Mouse (Mus musculus) cerebellum, adult 18-20 months (tissue): ENCODE measurements at regions not wholly inside any gene's neighbourhood (a gene's known extent, or its start where the extent isn't known, plus 50 kb on each side); places are given as distances from the start of the nearest gene placed in this dataset.
A peak's percentile ranks its signal among the peaks of the same experiment; 100 is the strongest.

ENCODE experiments used
- DNase-seq, 2 experiments: peaks; one replicate each; pipeline ENCODE4 v3.0.0; 2021

- no peak for DNase-seq
These were observed 223.5 kb downstream of the Opa1 start for GRCm38 (mm10) chr16:29802603-29803002.

GRCm38 (mm10) chr16:29807859-29808258 is 228.7 kb downstream of the Opa1 start:
- no peak for DNase-seq

GRCm38 (mm10) chr16:29808851-29809250 is 229.7 kb downstream of the Opa1 start:
- no peak for DNase-seq

GRCm38 (mm10) chr16:29813411-29814038 is 234.4 kb downstream of the Opa1 start:
- DNase-seq = peak in 1 of 2 experiments; percentile 28

- DNase-seq = peak; percentile 65 to 69
These were observed 234.9 kb downstream of the Opa1 start for GRCm38 (mm10) chr16:29814039-29814438.

GRCm38 (mm10) chr16:29814655-29815054 is 235.5 kb downstream of the Opa1 start:
- no peak for DNase-seq

- no peak for DNase-seq
These were observed 236.1 kb downstream of the Opa1 start for GRCm38 (mm10) chr16:29815200-29815599.

- no peak for DNase-seq
These were observed 236.7 kb downstream of the Opa1 start for GRCm38 (mm10) chr16:29815632-29816337.

GRCm38 (mm10) chr16:29816681-29817369 is 237.7 kb downstream of the Opa1 start:
- peak; percentile 68 to 69 for DNase-seq

- no peak for DNase-seq
These were observed 239.8 kb downstream of the Opa1 start for GRCm38 (mm10) chr16:29818807-29819440.

- no peak for DNase-seq
These were observed 241.6 kb downstream of the Opa1 start for GRCm38 (mm10) chr16:29820704-29821103.

GRCm38 (mm10) chr16:29822110-29822509 is 242.1 kb upstream of the Hes1 start:
- DNase-seq = no peak

GRCm38 (mm10) chr16:29822843-29823401 is 241.3 kb upstream of the Hes1 start:
- no peak for DNase-seq

- DNase-seq = peak; percentile 45 to 48
These were observed 237.3 kb upstream of the Hes1 start for GRCm38 (mm10) chr16:29826927-29827326.

- DNase-seq = no peak
These were observed 236.4 kb upstream of the Hes1 start for GRCm38 (mm10) chr16:29827776-29828175.

GRCm38 (mm10) chr16:29829457-29829856 is 234.7 kb upstream of the Hes1 start:
- DNase-seq = no peak

GRCm38 (mm10) chr16:29830101-29830500 is 234.1 kb upstream of the Hes1 start:
- DNase-seq = peak; percentile 54 to 55

GRCm38 (mm10) chr16:29833298-29833697 is 230.9 kb upstream of the Hes1 start:
- no peak for DNase-seq

- no peak for DNase-seq
These were observed 230.3 kb upstream of the Hes1 start for GRCm38 (mm10) chr16:29833875-29834274.

GRCm38 (mm10) chr16:29834669-29835068 is 229.5 kb upstream of the Hes1 start:
- DNase-seq = no peak

- DNase-seq = no peak
These were observed 227.1 kb upstream of the Hes1 start for GRCm38 (mm10) chr16:29837025-29837629.

- DNase-seq = no peak
These were observed 226.3 kb upstream of the Hes1 start for GRCm38 (mm10) chr16:29837874-29838273.
